Mouse (Mus musculus): Measurements from ENCODE around the gene Rnf223. TPM values are rescaled to one million over a fixed set of nuclear protein-coding genes. Genes with fewer than 3 reads are reported as not detected.
"Not testable (repeated sequence)": the region's sequence is repeated elsewhere in the genome, so short reads cannot be mapped to it uniquely, and the experiment has no call there.

Gene Rnf223
- polyA plus RNA-seq, 1 experiment from 2014 or later = 0.17 TPM

- Histone ChIP-seq H3K9me3 (replicated peaks; ENCODE audit: low read length) (no peaks in the 10 kb centered on the region), H3K27me3 (ENCODE audit: insufficient read depth, low read length) (no peaks in the 10 kb centered on the region), H3K36me3 (ENCODE audit: insufficient read depth, low read length) (no peaks in the 10 kb centered on the region), H3K4me2 (ENCODE audit: low read length) (no peak overlapping the region), H3K27ac (no peak overlapping the region), H3K4me1 (replicated peaks; ENCODE audit: insufficient read depth, low read length) (peaks cover 3% of the 10 kb centered on the region; the same call in 1 of the 2 replicates), H3K9ac (ENCODE audit: low read depth, low read length) (no peak overlapping the region), H3K4me3 (replicated peaks; ENCODE audit: low read depth, low read length) (no peak overlapping the region)
- 89% methylated on average over 14 of the region's 14 CpGs for WGBS
- DNase-seq (ENCODE audit: low spot score) (no peak), ATAC-seq (replicated peaks; ENCODE audit: low FRiP score, low read depth) (no peak)
- TF ChIP-seq CTCF (IDR thresholded peaks at IDR 0.05; ENCODE audit: low read depth) = no peak
Measured at GRCm38 (mm10) chr4:156135801-156136200, 5.5 kb downstream of the Rnf223 start.

DNA sequence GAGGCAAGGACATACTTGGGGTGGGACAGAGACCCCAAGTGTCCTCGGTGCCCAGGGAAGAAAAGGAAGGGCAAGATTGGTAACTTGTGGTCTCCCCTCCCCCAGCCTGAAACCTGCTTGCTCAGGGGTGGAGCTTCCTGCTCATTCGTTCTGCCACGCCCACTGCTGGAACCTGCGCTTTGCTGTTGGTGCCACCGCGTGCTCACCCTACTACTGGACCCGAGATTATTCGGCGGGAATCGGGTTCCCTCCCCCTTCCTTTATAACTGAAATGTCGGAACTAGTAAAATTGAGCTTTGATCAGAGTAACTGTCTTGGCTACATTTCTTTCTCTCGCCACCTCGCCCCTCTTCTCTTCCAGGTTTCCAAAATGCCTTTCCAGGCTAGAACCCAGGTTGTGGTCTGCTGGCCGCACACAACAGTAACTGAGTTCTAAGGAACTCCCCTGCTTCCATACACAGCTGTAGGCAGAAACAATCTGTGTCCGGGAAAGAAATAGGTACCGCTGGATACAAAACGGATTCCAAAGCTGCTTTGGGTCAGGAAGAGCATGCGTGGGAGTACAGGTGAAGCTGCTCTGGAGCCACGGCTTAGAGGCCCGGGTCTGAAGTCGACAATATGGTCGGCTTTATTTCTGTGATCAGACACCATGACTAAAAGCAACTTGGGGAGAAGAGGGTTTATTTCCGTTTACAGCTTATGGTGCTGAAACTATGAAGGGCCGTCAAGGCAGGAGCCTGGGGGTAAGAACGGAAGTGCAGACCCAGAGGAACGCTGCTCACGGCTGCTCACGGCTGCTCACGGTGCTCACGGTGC, 6.2 kb downstream of the Rnf223 start:
- no peak for TF ChIP-seq CTCF (IDR thresholded peaks at IDR 0.05; ENCODE audit: low read depth)
- no peak overlapping the region for H3K9ac ChIP-seq (ENCODE audit: low read depth, low read length)
- WGBS = 82% methylated on average over 30 of the region's 30 CpGs
- H3K27me3 ChIP-seq (ENCODE audit: insufficient read depth, low read length) = no peaks in the 10 kb centered on the region
- ATAC-seq (replicated peaks; ENCODE audit: low FRiP score, low read depth) = no peak
- no peaks in the 10 kb centered on the region for H3K9me3 ChIP-seq (replicated peaks; ENCODE audit: low read length)
- peaks cover 3% of the 10 kb centered on the region; the same call in 1 of the 2 replicates for H3K4me1 ChIP-seq (replicated peaks; ENCODE audit: insufficient read depth, low read length)
- H3K4me3 ChIP-seq (replicated peaks; ENCODE audit: low read depth, low read length) = no peak overlapping the region
- no peak overlapping the region for H3K4me2 ChIP-seq (ENCODE audit: low read length)
- no peak for DNase-seq (ENCODE audit: low spot score)
- no peak overlapping the region for H3K27ac ChIP-seq
- no peaks in the 10 kb centered on the region for H3K36me3 ChIP-seq (ENCODE audit: insufficient read depth, low read length)

DNA sequence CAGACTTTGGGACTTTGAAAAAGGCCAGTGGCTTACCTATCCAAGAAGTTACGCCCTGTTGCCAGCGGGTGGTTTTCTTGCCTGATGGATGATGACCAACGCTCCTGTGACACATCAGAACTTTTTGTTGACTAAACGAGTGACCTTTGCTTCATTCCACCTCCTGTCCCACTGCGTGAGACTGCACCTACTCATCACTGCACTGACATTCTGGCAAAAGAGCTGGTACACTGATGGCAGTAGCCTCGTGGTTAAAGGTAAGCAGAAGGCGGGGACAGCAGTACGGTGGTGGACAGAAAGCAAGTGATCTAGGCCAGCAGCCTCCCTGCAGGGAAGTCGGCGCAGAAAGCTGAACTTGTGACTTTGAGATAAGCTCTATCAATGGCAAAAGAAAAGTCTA, 20.6 kb downstream of the Rnf223 start:
- not testable (repeated sequence) for H3K9ac ChIP-seq (ENCODE audit: low read depth, low read length)
- 82% methylated on average over 10 of the region's 10 CpGs for WGBS

DNA sequence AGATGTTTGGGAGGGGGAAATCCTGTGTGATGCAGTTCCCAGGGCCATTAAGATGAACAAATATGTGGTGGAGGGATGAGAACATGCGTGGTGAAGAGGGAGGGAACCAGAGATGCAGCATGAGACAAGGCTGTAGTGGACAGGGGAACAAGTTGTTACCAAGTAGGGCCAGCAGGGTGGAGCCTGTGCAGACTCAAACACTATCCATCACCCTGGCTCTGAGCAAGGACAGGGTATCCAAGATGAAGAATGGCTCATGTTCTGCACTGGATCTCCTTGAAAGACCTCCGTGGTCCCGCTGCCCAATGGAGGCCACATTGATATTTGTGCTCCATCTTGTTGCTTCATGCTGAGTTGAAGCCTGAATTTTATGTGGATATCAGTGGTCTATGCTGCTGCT, 24.5 kb downstream of the Rnf223 start:
- WGBS = 97% methylated on average over 3 of the region's 3 CpGs
- Histone ChIP-seq H3K4me3 (replicated peaks; ENCODE audit: low read depth, low read length) (no peak overlapping the region), H3K27me3 (ENCODE audit: insufficient read depth, low read length) (no peaks in the 10 kb centered on the region), H3K27ac (no peak overlapping the region), H3K9ac (ENCODE audit: low read depth, low read length) (no peak overlapping the region), H3K9me3 (replicated peaks; ENCODE audit: low read length) (no peaks in the 10 kb centered on the region; the same call in 1 of the 2 replicates), H3K4me1 (replicated peaks; ENCODE audit: insufficient read depth, low read length) (no peaks in the 10 kb centered on the region), H3K4me2 (ENCODE audit: low read length) (no peak overlapping the region), H3K36me3 (ENCODE audit: insufficient read depth, low read length) (no peaks in the 10 kb centered on the region)
- DNase-seq (ENCODE audit: low spot score) = no peak
- no peak for TF ChIP-seq CTCF (IDR thresholded peaks at IDR 0.05; ENCODE audit: low read depth)
- ATAC-seq (replicated peaks; ENCODE audit: low FRiP score, low read depth) = no peak

More for the DNA sequence above, 20.6 kb downstream of the Rnf223 start:
- H3K27ac ChIP-seq; ATAC-seq (replicated peaks; ENCODE audit: low FRiP score, low read depth); H3K4me1 ChIP-seq (replicated peaks; ENCODE audit: insufficient read depth, low read length); H3K27me3 ChIP-seq (ENCODE audit: insufficient read depth, low read length); H3K4me2 ChIP-seq (ENCODE audit: low read length); H3K9me3 ChIP-seq (replicated peaks; ENCODE audit: low read length); H3K36me3 ChIP-seq (ENCODE audit: insufficient read depth, low read length); H3K4me3 ChIP-seq (replicated peaks; ENCODE audit: low read depth, low read length); DNase-seq (ENCODE audit: low spot score): not testable (repeated sequence)

DNA sequence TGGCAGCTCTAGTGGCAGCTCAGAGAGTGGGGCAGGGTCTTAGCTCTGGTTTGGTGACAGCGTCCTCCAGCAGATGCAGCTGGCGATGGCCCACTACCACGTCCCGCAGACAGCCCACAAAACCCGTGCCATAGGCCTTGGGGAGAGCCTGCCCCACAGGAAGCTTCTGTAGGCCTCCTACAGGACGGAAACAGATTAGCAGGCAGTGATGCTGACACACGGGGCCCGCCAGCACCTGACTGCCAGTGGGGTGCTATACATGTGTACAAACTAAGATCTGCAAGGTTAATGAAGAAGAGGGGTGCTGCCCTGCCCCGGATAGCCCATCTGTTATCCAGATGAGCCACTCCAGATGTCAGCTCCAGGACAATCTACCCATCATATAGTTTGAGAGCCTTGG, 36.2 kb downstream of the Rnf223 start:
- Histone ChIP-seq H3K4me1 (replicated peaks; ENCODE audit: insufficient read depth, low read length) (no peaks in the 10 kb centered on the region), H3K4me3 (replicated peaks; ENCODE audit: low read depth, low read length) (no peak overlapping the region), H3K9me3 (replicated peaks; ENCODE audit: low read length) (0 out of 2 replicates have a peak, but pooled peaks cover 6% of the 10 kb centered on the region), H3K4me2 (ENCODE audit: low read length) (no peak overlapping the region), H3K27ac (no peak overlapping the region), H3K9ac (ENCODE audit: low read depth, low read length) (no peak overlapping the region), H3K27me3 (ENCODE audit: insufficient read depth, low read length) (no peaks in the 10 kb centered on the region), H3K36me3 (ENCODE audit: insufficient read depth, low read length) (peaks cover 75% of the 10 kb centered on the region)
- TF ChIP-seq CTCF (IDR thresholded peaks at IDR 0.05; ENCODE audit: low read depth) = peak; percentile 29; the same call in 1 of the 2 replicates
- ATAC-seq (replicated peaks; ENCODE audit: low FRiP score, low read depth) (no peak), DNase-seq (ENCODE audit: low spot score) (no peak)
- 85% methylated on average over 9 of the region's 9 CpGs for WGBS

DNA sequence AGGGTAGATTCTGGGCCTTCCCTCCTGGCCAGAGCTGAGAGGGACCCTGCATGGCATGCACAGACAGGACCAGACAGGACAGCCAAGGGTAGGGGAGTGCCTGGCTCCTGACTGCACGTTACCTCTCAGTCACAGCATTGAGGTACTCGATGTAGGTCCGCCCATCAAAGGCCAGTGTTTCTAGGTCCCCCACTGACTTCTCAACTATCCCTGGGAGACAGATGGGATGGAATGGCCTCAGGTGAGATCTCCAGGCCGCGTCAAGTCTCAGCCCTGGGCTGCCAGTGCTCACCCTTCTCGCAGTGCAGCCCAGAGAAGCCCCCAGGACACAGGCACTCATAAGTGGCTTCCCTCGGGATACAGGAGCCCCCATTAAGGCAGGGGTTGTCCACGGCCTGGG, 38.3 kb downstream of the Rnf223 start:
- Histone ChIP-seq H3K36me3 (ENCODE audit: insufficient read depth, low read length) (peaks cover 84% of the 10 kb centered on the region), H3K4me3 (replicated peaks; ENCODE audit: low read depth, low read length) (no peak overlapping the region), H3K9ac (ENCODE audit: low read depth, low read length) (no peak overlapping the region), H3K4me2 (ENCODE audit: low read length) (no peak overlapping the region), H3K4me1 (replicated peaks; ENCODE audit: insufficient read depth, low read length) (no peaks in the 10 kb centered on the region), H3K27me3 (ENCODE audit: insufficient read depth, low read length) (no peaks in the 10 kb centered on the region), H3K9me3 (replicated peaks; ENCODE audit: low read length) (no peaks in the 10 kb centered on the region), H3K27ac (no peak overlapping the region)
- WGBS = 94% methylated on average over 8 of the region's 8 CpGs
- no peak for DNase-seq (ENCODE audit: low spot score)
- ATAC-seq (replicated peaks; ENCODE audit: low FRiP score, low read depth) = no peak
- TF ChIP-seq CTCF (IDR thresholded peaks at IDR 0.05; ENCODE audit: low read depth) = no peak
